Mouse (Mus musculus) limb, embryonic 14.5 days (tissue): ENCODE results near the gene Nenf. TPM values are rescaled to one million over a fixed set of nuclear protein-coding genes. Genes with fewer than 3 reads are reported as not detected.

Experiments used
- ATAC-seq: fragments of 200-750 bp; cut with Nextera tagmentation; 2 replicates; pipeline ENCODE4 v1.8.0; 2017; ENCODE audit warnings: low read depth, moderate number of reproducible peaks, moderate TSS enrichment; ENCODE audit not compliant: low FRiP score
- DNase-seq: peaks from one replicate; pipeline ENCODE4 v3.0.0-alpha.2; 2015; ENCODE audit warnings: low spot score
- H3K27ac ChIP-seq: fragments of 300-500 bp; sonication (generic); replicated peaks from 2 replicates; pipeline ENCODE4 v1.5.1; 2014; ENCODE audit warnings: low read depth, mild to moderate bottlenecking, low read length, moderate library complexity, mixed read lengths
- H3K27me3 ChIP-seq: fragments of 300-500 bp; sonication (generic); 2 replicates; pipeline ENCODE4 v1.6.1; 2014; ENCODE audit warnings: low read length, mixed read lengths; ENCODE audit not compliant: control insufficient read depth, insufficient read depth
- H3K36me3 ChIP-seq: fragments of 300-500 bp; sonication (generic); 2 replicates; pipeline ENCODE4 v1.6.1; 2014; ENCODE audit warnings: mild to moderate bottlenecking, low read length, moderate library complexity, mixed read lengths; ENCODE audit not compliant: control insufficient read depth, insufficient read depth
- H3K4me1 ChIP-seq: fragments of 300-500 bp; sonication (generic); 2 replicates; pipeline ENCODE4 v1.6.1; 2014; ENCODE audit warnings: antibody characterized with exemption, low read length, mixed read lengths; ENCODE audit not compliant: control insufficient read depth, insufficient read depth
- H3K4me2 ChIP-seq: fragments of 300-500 bp; sonication (generic); replicated peaks from 2 replicates; pipeline ENCODE4 v1.6.1; 2014; ENCODE audit warnings: low read depth, mild to moderate bottlenecking, low read length, moderate library complexity; ENCODE audit not compliant: severe bottlenecking
- H3K4me3 ChIP-seq: fragments of 300-500 bp; sonication (generic); replicated peaks from 2 replicates; pipeline ENCODE4 v1.5.1; 2014; ENCODE audit warnings: low read length
- H3K9ac ChIP-seq: fragments of 300-500 bp; sonication (generic); 2 replicates; pipeline ENCODE4 v1.6.1; 2014; ENCODE audit warnings: mild to moderate bottlenecking, low read depth, low read length, moderate library complexity; ENCODE audit not compliant: severe bottlenecking
- H3K9me3 ChIP-seq: fragments of 300-500 bp; sonication (generic); 2 replicates; pipeline ENCODE4 v1.6.1; 2016; ENCODE audit warnings: low read length; ENCODE audit not compliant: control insufficient read depth
- POLR2A ChIP-seq: fragments of 200-500 bp; IDR thresholded peaks from 2 replicates; pipeline ENCODE4 v1.8.0; 2012; ENCODE audit warnings: inconsistent platforms, mild to moderate bottlenecking, moderate library complexity, borderline replicate concordance; ENCODE audit not compliant: insufficient read depth, insufficient read length; ENCODE audit errors: extremely low read depth
- WGBS: fragments of 180-500 bp; shearing (Covaris S2); extraction: QIAGEN DNeasy Blood & Tissue Kit; methylation state at CpG from one replicate; pipeline ENCODE4 v1.1.7; 2014; 5-methylcytosine and 5-hydroxymethylcytosine counted together
- polyA plus RNA-seq, 2 experiments: library from polyadenylated mRNA; depleted of rRNA in 1 of 2; stranded (reverse) in 1 of 2; unstranded in 1 of 2; fragments of >200 nt; fragmentation: Nextera tagmentation in 1 of 2; extraction: Ambion mirVana in 1 of 2; gene quantifications; 2 replicates each; pipeline versions ENCODE4 v1.2.1 to v1.2.3; 2012 to 2014

Nenf gene
- polyA plus RNA-seq, 2 experiments: 144 to 149 TPM

DNA sequence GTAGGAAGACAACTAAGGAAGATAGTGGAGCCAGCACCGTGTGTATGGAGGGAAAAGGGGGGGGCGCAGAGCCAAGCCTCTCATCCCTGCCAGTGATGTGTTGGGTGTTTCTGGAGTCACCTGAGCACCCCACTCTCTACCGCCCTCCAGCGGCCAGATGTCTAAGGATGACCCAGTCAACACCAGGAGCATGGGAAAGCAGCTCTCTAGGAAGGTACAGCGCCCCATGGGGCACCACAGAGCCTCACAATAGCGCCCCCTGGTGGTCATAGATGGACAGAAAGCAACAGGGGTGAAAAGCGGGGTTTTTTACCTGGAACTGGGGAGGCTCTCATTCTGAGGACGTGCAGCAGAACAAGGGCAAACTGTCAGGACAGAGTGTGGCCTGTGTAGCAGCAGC lies 29.2 kb downstream of the Nenf start:
- Histone ChIP-seq H3K4me2 (no peak overlapping the region), H3K9ac (no peak overlapping the region), H3K36me3 (no peaks in the 10 kb centered on the region), H3K27ac (no peak overlapping the region), H3K9me3 (no peaks in the 10 kb centered on the region), H3K27me3 (no peaks in the 10 kb centered on the region), H3K4me3 (no peak overlapping the region), H3K4me1 (no peaks in the 10 kb centered on the region)
- no peak for TF ChIP-seq POLR2A
- DNase-seq (no peak), ATAC-seq (no peak)
- WGBS: 35% methylated on average over 8 of the region's 8 CpGs

DNA sequence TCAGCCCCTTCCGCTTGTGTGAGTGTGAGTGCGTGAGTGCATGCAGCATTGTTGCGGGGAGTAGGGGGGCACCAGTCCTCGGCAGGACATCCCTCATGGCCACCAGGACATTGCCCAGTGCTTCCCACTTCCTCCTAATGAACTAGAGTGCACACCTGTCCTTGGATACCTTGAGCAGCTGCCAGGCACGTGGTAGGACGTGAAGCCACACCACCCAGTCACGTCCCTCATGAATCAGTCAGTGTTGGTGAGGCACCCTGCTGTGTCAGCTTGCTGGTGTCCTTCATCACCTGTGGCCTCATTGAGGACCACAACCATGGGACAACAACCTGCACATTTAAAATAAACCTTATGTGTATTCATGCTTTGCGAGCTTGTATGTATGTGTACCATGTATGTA lies 33.5 kb downstream of the Nenf start:
- no peaks in the 10 kb centered on the region for H3K36me3 ChIP-seq
- no peak for ATAC-seq
- H3K4me1 ChIP-seq: no peaks in the 10 kb centered on the region
- DNase-seq: no peak
- no peak overlapping the region for H3K27ac ChIP-seq
- WGBS: 87% methylated on average over 8 of the region's 8 CpGs
- no peak overlapping the region for H3K9ac ChIP-seq
- H3K9me3 ChIP-seq: no peaks in the 10 kb centered on the region
- no peak overlapping the region for H3K4me3 ChIP-seq
- TF ChIP-seq POLR2A: no peak
- H3K4me2 ChIP-seq: no peak overlapping the region
- no peaks in the 10 kb centered on the region for H3K27me3 ChIP-seq

DNA sequence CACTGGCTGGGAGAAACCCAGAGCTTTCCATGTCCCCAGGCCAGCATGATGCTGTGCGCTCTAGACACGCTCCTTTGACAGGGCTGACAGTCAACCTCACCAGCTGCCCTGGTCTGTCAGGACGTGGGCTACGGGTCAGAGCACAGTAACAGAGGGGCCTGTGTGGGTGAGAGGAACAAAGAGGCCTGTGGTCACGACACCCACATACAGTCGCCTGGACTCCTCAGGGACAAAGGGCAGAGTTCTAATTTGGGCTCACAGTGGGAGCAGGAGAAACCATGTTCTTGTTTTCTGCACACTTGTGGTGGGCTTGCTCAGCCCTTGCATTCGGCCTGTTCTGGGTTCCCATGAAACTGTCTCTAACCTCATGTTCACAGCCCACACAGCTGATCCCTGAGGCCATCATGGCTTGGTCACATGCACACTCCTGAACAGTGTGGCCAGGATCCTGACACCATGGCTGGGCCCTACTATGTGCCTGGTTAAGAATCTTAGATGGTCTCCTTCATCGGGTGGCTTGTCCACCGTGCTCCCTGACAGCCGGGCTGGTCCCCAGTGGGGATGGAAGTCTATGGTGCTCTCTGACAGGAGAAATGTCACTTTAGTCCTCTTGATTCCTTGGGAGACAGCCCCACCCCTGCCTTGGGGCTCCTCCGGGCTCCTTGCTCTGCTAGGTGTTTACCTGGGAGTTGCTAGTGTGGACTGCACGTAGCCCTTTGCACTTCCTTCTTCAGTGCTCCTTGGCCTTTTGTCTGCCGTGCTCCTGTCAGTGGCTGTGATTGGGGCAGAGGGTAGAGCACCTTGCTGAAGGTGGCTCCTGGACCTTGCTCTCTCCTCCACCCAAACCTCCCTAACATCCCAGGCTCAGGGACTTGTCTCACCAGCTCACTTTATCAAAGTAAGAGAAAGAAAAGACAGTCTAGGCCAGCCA lies 34.6 kb downstream of the Nenf start:
- Histone ChIP-seq H3K27ac (no peak overlapping the region), H3K4me1 (no peaks in the 10 kb centered on the region), H3K36me3 (no peaks in the 10 kb centered on the region), H3K27me3 (no peaks in the 10 kb centered on the region), H3K4me3 (no peak overlapping the region), H3K9me3 (no peaks in the 10 kb centered on the region), H3K4me2 (no peak overlapping the region), H3K9ac (no peak overlapping the region)
- DNase-seq (no peak), ATAC-seq (no peak)
- 79% methylated on average over 13 of the region's 13 CpGs for WGBS
- TF ChIP-seq POLR2A: no peak

DNA sequence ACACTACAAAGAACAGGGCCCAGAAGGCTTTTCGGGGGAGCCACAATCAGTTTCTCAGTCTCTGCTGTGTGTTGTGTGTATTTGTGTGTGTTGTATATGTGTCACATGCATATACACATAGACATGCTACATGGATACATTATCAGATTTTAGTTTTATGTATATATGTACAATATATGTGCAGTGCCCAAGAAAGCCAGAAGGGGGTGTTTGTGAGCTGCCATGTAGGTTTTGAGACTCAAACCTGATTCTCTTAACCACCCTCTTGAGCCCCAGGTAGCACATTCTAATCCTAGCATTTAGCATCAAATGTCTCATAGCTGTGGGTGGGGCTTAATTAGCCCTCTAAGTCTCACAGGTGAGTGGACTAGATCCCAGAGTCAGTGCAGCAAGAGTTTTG lies 35.7 kb downstream of the Nenf start:
- Histone ChIP-seq H3K4me1 (no peaks in the 10 kb centered on the region), H3K27ac (no peak overlapping the region), H3K4me3 (no peak overlapping the region), H3K4me2 (no peak overlapping the region), H3K27me3 (no peaks in the 10 kb centered on the region), H3K9me3 (no peaks in the 10 kb centered on the region), H3K36me3 (no peaks in the 10 kb centered on the region), H3K9ac (no peak overlapping the region)
- 71% methylated on average over 1 of the region's 1 CpGs for WGBS
- ATAC-seq: no peak
- TF ChIP-seq POLR2A: no peak
- no peak for DNase-seq

DNA sequence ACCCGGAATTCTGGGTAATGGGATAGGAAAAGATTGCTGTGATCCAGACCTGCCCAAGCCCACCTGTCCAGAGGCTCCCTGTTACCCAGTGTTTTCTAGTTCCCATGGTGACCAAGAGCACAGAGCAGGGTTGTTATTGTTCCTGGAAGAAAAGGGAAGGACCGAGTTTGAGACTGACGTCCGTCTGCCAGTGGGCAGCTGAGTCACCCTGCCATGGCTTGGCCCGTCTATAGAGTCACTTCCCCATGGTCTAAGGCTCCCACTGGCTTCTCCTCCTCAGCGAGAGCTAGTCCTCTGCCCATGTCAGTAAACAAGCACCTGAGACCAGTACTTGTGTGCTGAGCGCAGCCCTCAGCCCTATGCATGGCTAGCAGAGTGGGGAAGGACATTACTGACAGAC lies 36.8 kb downstream of the Nenf start:
- no peaks in the 10 kb centered on the region for H3K27me3 ChIP-seq
- DNase-seq: no peak
- H3K27ac ChIP-seq: no peak overlapping the region
- no peaks in the 10 kb centered on the region for H3K4me1 ChIP-seq
- no peak overlapping the region for H3K4me3 ChIP-seq
- H3K4me2 ChIP-seq: no peak overlapping the region
- ATAC-seq: no peak
- no peaks in the 10 kb centered on the region for H3K9me3 ChIP-seq
- no peak overlapping the region for H3K9ac ChIP-seq
- no peak for TF ChIP-seq POLR2A
- 77% methylated on average over 7 of the region's 7 CpGs for WGBS
- no peaks in the 10 kb centered on the region for H3K36me3 ChIP-seq
